Mouse (Mus musculus): ENCODE results near the gene Ivd. TPM values are rescaled to one million over a fixed set of nuclear protein-coding genes. Genes with fewer than 3 reads are reported as not detected.

The Ivd gene
- polyA plus RNA-seq, 1 experiment: 19.9 TPM

DNA sequence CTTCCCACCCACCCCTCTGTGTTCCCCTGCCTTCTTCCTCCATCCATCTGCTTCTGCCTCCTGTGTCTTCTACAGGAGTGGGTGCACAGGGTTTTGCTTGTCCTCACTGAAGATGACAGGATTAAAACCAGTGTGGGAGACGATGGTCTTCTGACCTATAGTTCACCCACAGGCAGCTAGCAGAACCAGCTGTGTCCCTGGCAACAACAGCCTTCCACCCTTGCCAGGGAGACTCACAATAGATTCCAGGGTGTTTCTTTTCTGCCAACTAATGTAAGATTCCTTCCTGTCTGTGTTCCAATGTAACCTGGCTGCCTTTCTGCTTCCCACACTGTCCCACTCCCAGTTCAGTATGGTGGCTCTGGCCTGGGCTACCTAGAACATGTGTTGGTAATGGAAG lies 9.3 kb downstream of the Ivd start:
- Histone ChIP-seq H3K4me3 (replicated peaks; ENCODE audit: control insufficient read depth, low read depth, low read length) (no peak overlapping the region), H3K4me1 (ENCODE audit: control insufficient read depth, insufficient read depth, low read length) (no peaks in the 10 kb centered on the region), H3K27ac (ENCODE audit: control insufficient read depth, insufficient read depth, low read depth, low read length, poor library complexity) (no peak overlapping the region)
- no peak for TF ChIP-seq POLR2A (IDR thresholded peaks at IDR 0.05; ENCODE audit: borderline replicate concordance, control insufficient read depth, low read depth, low read length)
- TF ChIP-seq CTCF (IDR thresholded peaks at IDR 0.05; ENCODE audit: control insufficient read depth, insufficient read depth, low read length): no peak
- WGBS: 83% methylated on average over 1 of the region's 1 CpGs

DNA sequence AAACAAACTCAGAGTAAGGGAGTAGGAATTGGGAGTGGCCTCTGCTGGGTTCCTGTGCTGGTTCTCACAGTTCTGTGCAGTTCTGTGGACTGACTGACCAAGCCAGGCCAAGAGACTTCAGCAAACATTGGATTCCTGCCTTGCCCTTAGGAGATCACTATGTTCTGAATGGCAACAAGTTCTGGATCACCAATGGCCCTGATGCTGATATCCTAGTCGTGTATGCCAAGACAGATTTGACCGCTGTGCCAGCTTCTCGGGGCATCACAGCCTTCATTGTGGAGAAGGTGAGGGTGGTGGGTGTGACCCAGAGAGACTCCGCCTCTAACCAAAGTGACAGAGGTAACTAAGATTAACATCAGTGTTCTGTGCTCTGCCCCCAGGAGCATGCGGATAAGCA lies 11.3 kb downstream of the Ivd start:
- no peak overlapping the region for H3K4me3 ChIP-seq (replicated peaks; ENCODE audit: control insufficient read depth, low read depth, low read length)
- WGBS: 78% methylated on average over 5 of the region's 5 CpGs
- H3K27ac ChIP-seq (ENCODE audit: control insufficient read depth, insufficient read depth, low read depth, low read length, poor library complexity): no peak overlapping the region
- H3K4me1 ChIP-seq (ENCODE audit: control insufficient read depth, insufficient read depth, low read length): no peaks in the 10 kb centered on the region
- no peak for TF ChIP-seq CTCF (IDR thresholded peaks at IDR 0.05; ENCODE audit: control insufficient read depth, insufficient read depth, low read length)
- TF ChIP-seq POLR2A (IDR thresholded peaks at IDR 0.05; ENCODE audit: borderline replicate concordance, control insufficient read depth, low read depth, low read length): no peak

DNA sequence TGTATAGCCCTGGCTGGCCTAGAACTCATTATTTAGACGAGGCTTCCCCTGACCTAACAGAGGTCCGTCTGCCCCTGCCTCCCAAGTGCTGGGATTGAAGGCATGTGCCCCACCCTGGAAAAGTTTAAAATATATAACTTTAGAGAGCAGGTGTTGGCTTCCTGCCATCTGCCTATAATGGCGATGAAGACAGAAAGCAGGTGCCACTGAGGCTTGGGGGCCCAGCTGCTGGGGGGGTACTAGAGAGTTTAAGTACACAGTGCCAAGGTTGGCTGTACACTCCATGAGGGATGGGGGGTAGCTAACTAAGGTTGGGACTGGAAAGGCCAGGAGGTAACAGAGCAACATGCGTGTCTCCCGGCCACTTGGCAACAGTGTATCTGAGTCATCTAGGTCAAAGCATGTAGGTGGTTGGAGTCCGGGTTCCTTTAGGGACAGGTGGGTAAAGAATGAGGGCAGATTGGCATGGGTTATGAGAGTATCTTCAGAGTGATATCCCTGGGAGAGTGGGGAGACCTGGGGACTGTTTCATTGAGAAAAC lies 12.2 kb downstream of the Ivd start:
- no peak overlapping the region for H3K27ac ChIP-seq (ENCODE audit: control insufficient read depth, insufficient read depth, low read depth, low read length, poor library complexity)
- WGBS: 81% methylated on average over 6 of the region's 6 CpGs
- H3K4me3 ChIP-seq (replicated peaks; ENCODE audit: control insufficient read depth, low read depth, low read length): no peak overlapping the region
- TF ChIP-seq CTCF (IDR thresholded peaks at IDR 0.05; ENCODE audit: control insufficient read depth, insufficient read depth, low read length): no peak
- TF ChIP-seq POLR2A (IDR thresholded peaks at IDR 0.05; ENCODE audit: borderline replicate concordance, control insufficient read depth, low read depth, low read length): no peak
- H3K4me1 ChIP-seq (ENCODE audit: control insufficient read depth, insufficient read depth, low read length): no peaks in the 10 kb centered on the region

DNA sequence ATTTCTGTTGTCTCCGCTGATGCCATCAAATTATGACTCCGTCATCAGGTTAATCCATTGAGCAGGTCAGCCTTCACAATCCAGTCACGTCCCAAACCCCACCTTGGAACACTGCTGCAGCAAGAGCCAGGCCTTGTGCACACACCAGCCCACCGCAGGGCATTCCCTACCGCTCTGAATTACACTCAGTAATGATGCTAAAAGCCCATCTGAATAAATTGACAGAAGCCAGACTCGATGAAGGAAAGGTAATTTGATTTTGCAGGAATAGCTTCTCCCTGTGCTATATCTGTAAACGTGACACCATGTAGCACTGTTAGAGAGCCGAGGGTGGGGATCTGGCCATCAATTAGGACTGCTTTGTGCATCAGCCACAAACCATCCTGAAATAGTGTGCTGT lies 13.6 kb downstream of the Ivd start:
- TF ChIP-seq POLR2A (IDR thresholded peaks at IDR 0.05; ENCODE audit: borderline replicate concordance, control insufficient read depth, low read depth, low read length) (no peak), CTCF (IDR thresholded peaks at IDR 0.05; ENCODE audit: control insufficient read depth, insufficient read depth, low read length) (no peak)
- 90% methylated on average over 8 of the region's 8 CpGs for WGBS
- no peak overlapping the region for H3K27ac ChIP-seq (ENCODE audit: control insufficient read depth, insufficient read depth, low read depth, low read length, poor library complexity)
- H3K4me1 ChIP-seq (ENCODE audit: control insufficient read depth, insufficient read depth, low read length): no peaks in the 10 kb centered on the region
- no peak overlapping the region for H3K4me3 ChIP-seq (replicated peaks; ENCODE audit: control insufficient read depth, low read depth, low read length)

DNA sequence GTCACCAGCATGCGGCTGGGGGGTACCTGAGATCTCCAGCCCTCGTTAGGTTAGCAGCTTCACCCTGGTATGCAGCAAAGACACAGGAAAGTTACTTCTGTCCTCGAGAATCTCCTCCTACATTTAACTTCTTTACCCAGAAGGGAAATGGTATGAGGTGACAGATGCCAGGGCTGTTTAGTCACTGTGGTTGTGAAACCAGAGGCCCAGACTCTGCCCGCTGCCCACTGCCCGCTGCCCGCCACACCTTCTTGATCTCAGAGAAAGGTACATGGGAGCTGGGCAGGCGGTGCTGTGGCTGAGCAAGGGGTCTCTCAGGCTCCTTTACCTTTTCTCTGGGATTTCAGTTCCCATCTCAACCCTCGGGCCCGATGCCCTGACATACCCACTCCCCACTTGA lies 14.7 kb downstream of the Ivd start:
- H3K27ac ChIP-seq (ENCODE audit: control insufficient read depth, insufficient read depth, low read depth, low read length, poor library complexity): no peak overlapping the region
- H3K4me1 ChIP-seq (ENCODE audit: control insufficient read depth, insufficient read depth, low read length): no peaks in the 10 kb centered on the region
- no peak overlapping the region for H3K4me3 ChIP-seq (replicated peaks; ENCODE audit: control insufficient read depth, low read depth, low read length)
- 78% methylated on average over 9 of the region's 9 CpGs for WGBS
- TF ChIP-seq POLR2A (IDR thresholded peaks at IDR 0.05; ENCODE audit: borderline replicate concordance, control insufficient read depth, low read depth, low read length) (no peak), CTCF (IDR thresholded peaks at IDR 0.05; ENCODE audit: control insufficient read depth, insufficient read depth, low read length) (no peak)

DNA sequence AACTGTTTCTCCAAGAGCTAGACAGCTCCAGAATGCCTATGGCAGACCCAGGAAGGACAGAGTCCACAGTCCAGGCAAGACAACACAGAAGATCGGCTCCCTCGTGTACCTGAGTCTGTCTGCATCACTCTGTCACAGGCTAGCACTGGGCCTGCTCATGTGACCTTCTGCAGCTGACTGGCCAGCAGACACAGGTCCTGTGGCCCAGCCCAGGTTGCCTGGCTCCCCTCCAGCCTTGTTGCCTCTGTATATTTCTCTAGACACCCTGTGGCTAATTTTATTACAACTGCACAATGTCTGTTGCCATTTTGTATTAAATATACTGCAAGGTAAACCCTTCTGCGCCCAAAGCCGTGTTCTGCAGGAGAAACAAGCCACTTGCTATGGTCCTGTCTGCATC lies 19.3 kb downstream of the Ivd start:
- no peak overlapping the region for H3K27ac ChIP-seq (ENCODE audit: control insufficient read depth, insufficient read depth, low read depth, low read length, poor library complexity)
- no peaks in the 10 kb centered on the region; the same call in 1 of the 2 replicates for H3K4me1 ChIP-seq (ENCODE audit: control insufficient read depth, insufficient read depth, low read length)
- WGBS: 73% methylated on average over 4 of the region's 4 CpGs
- no peak overlapping the region for H3K4me3 ChIP-seq (replicated peaks; ENCODE audit: control insufficient read depth, low read depth, low read length)
- TF ChIP-seq CTCF (IDR thresholded peaks at IDR 0.05; ENCODE audit: control insufficient read depth, insufficient read depth, low read length) (no peak), POLR2A (IDR thresholded peaks at IDR 0.05; ENCODE audit: borderline replicate concordance, control insufficient read depth, low read depth, low read length) (no peak)

DNA sequence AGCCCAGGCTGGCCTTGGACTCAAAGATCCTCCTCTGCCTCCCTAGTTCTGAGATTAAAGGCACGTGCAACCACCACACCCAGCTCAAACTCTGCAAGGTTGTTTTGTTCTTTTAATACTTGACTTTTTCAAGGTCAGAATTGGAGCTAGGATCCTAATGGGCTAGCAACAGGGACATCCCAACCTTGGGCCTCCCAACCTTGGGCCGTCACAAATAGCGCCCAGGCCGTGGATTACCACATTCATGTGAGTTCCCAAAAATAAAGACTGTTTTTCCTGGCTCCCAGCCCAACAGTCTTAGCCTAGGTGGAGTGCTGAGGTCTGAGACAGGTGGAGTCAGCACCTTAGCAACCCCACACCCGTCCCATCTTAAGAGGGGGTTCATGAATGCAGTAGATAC lies 20.2 kb downstream of the Ivd start:
- WGBS: 69% methylated on average over 5 of the region's 5 CpGs
- no peaks in the 10 kb centered on the region; the same call in 1 of the 2 replicates for H3K4me1 ChIP-seq (ENCODE audit: control insufficient read depth, insufficient read depth, low read length)
- H3K27ac ChIP-seq (ENCODE audit: control insufficient read depth, insufficient read depth, low read depth, low read length, poor library complexity): no peak overlapping the region
- no peak for TF ChIP-seq POLR2A (IDR thresholded peaks at IDR 0.05; ENCODE audit: borderline replicate concordance, control insufficient read depth, low read depth, low read length)
- no peak for TF ChIP-seq CTCF (IDR thresholded peaks at IDR 0.05; ENCODE audit: control insufficient read depth, insufficient read depth, low read length)
- H3K4me3 ChIP-seq (replicated peaks; ENCODE audit: control insufficient read depth, low read depth, low read length): no peak overlapping the region

DNA sequence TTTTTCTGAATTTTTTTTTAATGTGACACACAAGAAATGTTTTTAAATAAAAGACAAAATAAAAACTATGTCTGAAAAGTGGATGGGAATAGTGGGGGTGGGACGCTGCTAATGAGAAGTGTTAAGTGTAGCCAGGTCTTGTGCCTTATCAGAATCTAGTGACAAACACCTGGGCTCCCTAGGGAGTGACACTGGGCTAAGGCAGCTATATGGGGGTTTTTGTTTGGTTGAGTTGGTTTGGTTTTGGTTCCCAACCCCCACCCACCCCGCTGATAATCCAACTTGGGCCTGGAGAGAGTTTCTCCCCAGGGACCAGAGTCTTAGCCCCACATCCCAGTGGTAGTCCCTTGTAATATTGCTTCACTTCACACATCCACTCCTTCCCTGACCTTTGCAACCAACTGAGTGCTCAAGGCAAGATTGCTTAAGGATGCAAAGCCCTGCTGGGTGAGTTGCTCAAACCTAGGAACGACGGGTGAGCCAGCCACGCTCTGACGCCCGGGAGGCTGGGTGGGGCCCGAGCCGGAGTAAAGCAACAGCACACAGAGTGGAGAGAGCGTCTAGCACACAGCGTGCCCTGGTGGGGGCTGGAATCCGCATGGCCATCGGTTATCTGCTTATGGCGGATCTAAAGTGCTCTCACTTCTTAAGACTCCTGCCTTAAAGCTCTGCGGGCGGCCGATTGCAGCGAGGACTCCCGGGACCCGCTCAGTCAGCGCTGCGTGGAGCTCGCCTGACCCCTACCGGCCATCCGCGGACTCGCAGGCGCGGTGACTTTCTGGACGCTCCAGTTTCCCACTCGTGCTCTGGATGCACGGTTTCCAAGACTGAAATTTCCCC lies 21.3 kb downstream of the Ivd start:
- H3K27ac ChIP-seq (ENCODE audit: control insufficient read depth, insufficient read depth, low read depth, low read length, poor library complexity): peak overlapping the region; percentile 69
- WGBS: 4% methylated on average over 32 of the region's 32 CpGs
- H3K4me3 ChIP-seq (replicated peaks; ENCODE audit: control insufficient read depth, low read depth, low read length): peak overlapping the region; percentile 72
- peaks cover 4% of the 10 kb centered on the region; the same call in 1 of the 2 replicates for H3K4me1 ChIP-seq (ENCODE audit: control insufficient read depth, insufficient read depth, low read length)
- TF ChIP-seq CTCF (IDR thresholded peaks at IDR 0.05; ENCODE audit: control insufficient read depth, insufficient read depth, low read length) (peak; percentile 98), POLR2A (IDR thresholded peaks at IDR 0.05; ENCODE audit: borderline replicate concordance, control insufficient read depth, low read depth, low read length) (no peak; the same call in 1 of the 2 replicates)
